Mouse (Mus musculus) cerebellum, adult 9-10 months (tissue): Measurements from ENCODE around the gene Nup93.
"Not testable (repeated sequence)": the region's sequence is repeated elsewhere in the genome, so short reads cannot be mapped to it uniquely, and the experiment has no call there.

ENCODE experiments used
- DNase-seq: peaks from one replicate; pipeline ENCODE4 v3.0.0; 2022

Nup93 gene

GRCm38 (mm10) chr8:94214252-94215173 is at the start of gene Nup93:
Gene Nup93 (plus strand): TSS chr8:94214564.
- DNase-seq: peak; percentile 99

GRCm38 (mm10) chr8:94165772-94166171 is 48.6 kb upstream of the Nup93 start:
- DNase-seq: not testable (repeated sequence)

GRCm38 (mm10) chr8:94167244-94167643 is 47.1 kb upstream of the Nup93 start:
- DNase-seq: peak; percentile 92

- DNase-seq: no peak
These were observed 44.8 kb upstream of the Nup93 start for GRCm38 (mm10) chr8:94169547-94169946.

GRCm38 (mm10) chr8:94171321-94171755 is 43.0 kb upstream of the Nup93 start:
- no peak for DNase-seq

- no peak for DNase-seq
These were observed 42.1 kb upstream of the Nup93 start, which contains the start of gene Mt2 for GRCm38 (mm10) chr8:94172075-94172808. Gene Mt2 (plus strand): TSS chr8:94172664.

GRCm38 (mm10) chr8:94172809-94173732 is 41.3 kb upstream of the Nup93 start:
- DNase-seq: no peak

- no peak for DNase-seq
These were observed 40.4 kb upstream of the Nup93 start for GRCm38 (mm10) chr8:94173848-94174403.

- no peak for DNase-seq
These were observed 39.6 kb upstream of the Nup93 start for GRCm38 (mm10) chr8:94174619-94175213.

GRCm38 (mm10) chr8:94177716-94178390 is 36.5 kb upstream of the Nup93 start:
- no peak for DNase-seq

- peak; percentile 75 for DNase-seq
These were observed 35.3 kb upstream of the Nup93 start, which contains the start of gene Mt1 for GRCm38 (mm10) chr8:94178857-94179712. Gene Mt1 (plus strand): TSS chr8:94179082.

GRCm38 (mm10) chr8:94179713-94180560 is 34.4 kb upstream of the Nup93 start:
- DNase-seq: no peak

GRCm38 (mm10) chr8:94180561-94180908 is 33.8 kb upstream of the Nup93 start:
- no peak for DNase-seq

- no peak for DNase-seq
These were observed 32.1 kb upstream of the Nup93 start for GRCm38 (mm10) chr8:94182055-94182929.

- no peak for DNase-seq
These were observed 31.2 kb upstream of the Nup93 start for GRCm38 (mm10) chr8:94183117-94183516.

- DNase-seq: no peak
These were observed 30.0 kb upstream of the Nup93 start for GRCm38 (mm10) chr8:94184357-94184843.

- no peak for DNase-seq
These were observed 28.6 kb upstream of the Nup93 start for GRCm38 (mm10) chr8:94185791-94186190.

GRCm38 (mm10) chr8:94186542-94186941 is 27.8 kb upstream of the Nup93 start:
- DNase-seq: peak; percentile 79
